Mouse (Mus musculus): Measurements from ENCODE around the gene Endov. TPM values are rescaled to one million over a fixed set of nuclear protein-coding genes. Genes with fewer than 3 reads are reported as not detected.

Gene Endov
- polyA plus RNA-seq, 1 experiment from 2014 or later = 17.6 TPM

Other genes with a start within 250 kb of the Endov start
- 95.1 and 105 TPM in 2 replicates for gene Gaa, start 223.5 kb upstream of the Endov start, polyA plus RNA-seq (2015; fragmentation: Nextera tagmentation; extraction: Ambion mirVana)
- gene Eif4a3, start 191.3 kb upstream of the Endov start, polyA plus RNA-seq (2015; fragmentation: Nextera tagmentation; extraction: Ambion mirVana) = 242 and 250 TPM in 2 replicates
- gene Card14, start 183.6 kb upstream of the Endov start, polyA plus RNA-seq (2015; fragmentation: Nextera tagmentation; extraction: Ambion mirVana) = 0.36 and 0.58 TPM in 2 replicates
- 4.4 and 5.3 TPM in 2 replicates for gene Sgsh, start 135.8 kb upstream of the Endov start, polyA plus RNA-seq (2015; fragmentation: Nextera tagmentation; extraction: Ambion mirVana)
- 5.9 and 7.6 TPM in 2 replicates for gene Slc26a11, start 135.8 kb upstream of the Endov start, polyA plus RNA-seq (2015; fragmentation: Nextera tagmentation; extraction: Ambion mirVana)
- gene Rnf213, start 98.2 kb upstream of the Endov start, polyA plus RNA-seq (2015; fragmentation: Nextera tagmentation; extraction: Ambion mirVana) = 0.99 and 1.5 TPM in 2 replicates
- 16.2 and 20.7 TPM in 2 replicates for gene Nptx1, start 56.4 kb downstream of the Endov start, polyA plus RNA-seq (2015; fragmentation: Nextera tagmentation; extraction: Ambion mirVana)
- gene Rptor, start 111.6 kb downstream of the Endov start, polyA plus RNA-seq (2015; fragmentation: Nextera tagmentation; extraction: Ambion mirVana) = 12.7 and 13.3 TPM in 2 replicates